In genomic region chr1:81967062-81967461, GRCm38 (mm10) we compare ENCODE assay signal across 18 mouse cellular contexts.
"Had no signal": no experiment of that assay in that cellular context is flagged by ENCODE, and none has a peak within 500 bp of the region (broad histone marks: within the 10 kb centered on the region; RNA-seq: fewer than 3 reads in every experiment).

No protein-coding gene starts in this region.

- ATAC-seq: liver, embryonic 12.5 days; midbrain, embryonic 15.5 days had no signal

- H3K4me3 ChIP-seq: kidney, embryonic 15.5 days; limb, embryonic 10.5 days; limb, embryonic 13.5 days; liver, embryonic 12.5 days; liver, embryonic 15.5 days; lung, embryonic 15.5 days; midbrain, embryonic 12.5 days; midbrain, embryonic 15.5 days had no signal

- H3K4me2 ChIP-seq: kidney, embryonic 15.5 days; limb, embryonic 13.5 days; liver, embryonic 12.5 days; liver, embryonic 15.5 days; lung, embryonic 15.5 days; midbrain, embryonic 12.5 days; midbrain, embryonic 15.5 days had no signal

- DNase-seq: kidney, adult 11 months; kidney, adult 8-10 months; kidney, postnatal 10 days; kidney, postnatal 36 days; liver; lung, adult 18-20 months; lung, postnatal 14 days; lung, postnatal 4 days; thymus, adult 18-20 months; thymus, postnatal 36 days had no signal

- H3K36me3 ChIP-seq: kidney, embryonic 15.5 days; limb, embryonic 10.5 days; limb, embryonic 13.5 days; liver, embryonic 12.5 days; liver, embryonic 15.5 days; lung, embryonic 15.5 days; midbrain, embryonic 12.5 days; midbrain, embryonic 15.5 days had no signal

- H3K4me1 ChIP-seq: kidney, embryonic 15.5 days; limb, embryonic 13.5 days; liver, embryonic 12.5 days; liver, embryonic 15.5 days; lung, embryonic 15.5 days; midbrain, embryonic 15.5 days had no signal

- H3K27ac ChIP-seq: kidney, embryonic 15.5 days; limb, embryonic 10.5 days; limb, embryonic 13.5 days; liver, embryonic 12.5 days; liver, embryonic 15.5 days; lung, embryonic 15.5 days; midbrain, embryonic 12.5 days; midbrain, embryonic 15.5 days had no signal

- H3K27me3 ChIP-seq: kidney, embryonic 15.5 days; limb, embryonic 13.5 days; liver, embryonic 12.5 days; liver, embryonic 15.5 days; lung, embryonic 15.5 days; midbrain, embryonic 12.5 days; midbrain, embryonic 15.5 days had no signal

- H3K9me3 ChIP-seq: kidney, embryonic 15.5 days; limb, embryonic 10.5 days; limb, embryonic 13.5 days; liver, embryonic 12.5 days; liver, embryonic 15.5 days; lung, embryonic 15.5 days; midbrain, embryonic 12.5 days; midbrain, embryonic 15.5 days had no signal

- H3K9ac ChIP-seq: kidney, embryonic 15.5 days; limb, embryonic 13.5 days; liver, embryonic 12.5 days; liver, embryonic 15.5 days; lung, embryonic 15.5 days; midbrain, embryonic 12.5 days; midbrain, embryonic 15.5 days had no signal
